Mouse (Mus musculus) thymus, postnatal 25 days (tissue): ENCODE measurements around the gene Frmd4a.
A peak's percentile ranks its signal among the peaks of the same experiment; 100 is the strongest.
"Not testable (repeated sequence)": the region's sequence is repeated elsewhere in the genome, so short reads cannot be mapped to it uniquely, and the experiment has no call there.

ENCODE experiments used
- DNase-seq: peaks from one replicate; pipeline ENCODE4 v3.0.0; 2022

Frmd4a gene

GRCm38 (mm10) chr2:4593878-4594387 is 576.4 kb downstream of the Frmd4a start:
- no peak for DNase-seq

GRCm38 (mm10) chr2:4596992-4597391 is 579.5 kb downstream of the Frmd4a start:
- DNase-seq: no peak

GRCm38 (mm10) chr2:4601034-4601890 is 583.7 kb downstream of the Frmd4a start:
- DNase-seq: peak; percentile 51

- no peak for DNase-seq
These were observed 585.9 kb downstream of the Frmd4a start for GRCm38 (mm10) chr2:4603361-4603945.

GRCm38 (mm10) chr2:4606559-4606958 is 589.0 kb downstream of the Frmd4a start:
- DNase-seq: no peak

GRCm38 (mm10) chr2:4608253-4608652 is 590.7 kb downstream of the Frmd4a start:
- DNase-seq: no peak

- no peak for DNase-seq
These were observed 591.9 kb downstream of the Frmd4a start for GRCm38 (mm10) chr2:4609433-4609832.

- DNase-seq: no peak
These were observed 593.8 kb downstream of the Frmd4a start for GRCm38 (mm10) chr2:4611295-4611694.

GRCm38 (mm10) chr2:4611704-4612103 is 594.2 kb downstream of the Frmd4a start:
- DNase-seq: no peak

GRCm38 (mm10) chr2:4614276-4614929 is 596.9 kb downstream of the Frmd4a start:
- not testable (repeated sequence) for DNase-seq

- DNase-seq: no peak
These were observed 597.6 kb downstream of the Frmd4a start for GRCm38 (mm10) chr2:4615014-4615546.

- no peak for DNase-seq
These were observed 599.5 kb downstream of the Frmd4a start for GRCm38 (mm10) chr2:4616995-4617394.

- DNase-seq: not testable (repeated sequence)
These were observed 601.6 kb downstream of the Frmd4a start for GRCm38 (mm10) chr2:4619126-4619525.

- DNase-seq: no peak
These were observed 602.5 kb downstream of the Frmd4a start for GRCm38 (mm10) chr2:4619893-4620593.

GRCm38 (mm10) chr2:4620640-4621401 is 603.3 kb downstream of the Frmd4a start:
- DNase-seq: no peak

- no peak for DNase-seq
These were observed 604.0 kb downstream of the Frmd4a start for GRCm38 (mm10) chr2:4621471-4621985.

GRCm38 (mm10) chr2:4626911-4627310 is 609.4 kb downstream of the Frmd4a start:
- no peak for DNase-seq

- no peak for DNase-seq
These were observed 611.4 kb downstream of the Frmd4a start for GRCm38 (mm10) chr2:4628920-4629319.

GRCm38 (mm10) chr2:4629470-4629869 is 612.0 kb downstream of the Frmd4a start:
- DNase-seq: no peak

- DNase-seq: no peak
These were observed 612.8 kb downstream of the Frmd4a start for GRCm38 (mm10) chr2:4630197-4630835.

- no peak for DNase-seq
These were observed 618.3 kb downstream of the Frmd4a start for GRCm38 (mm10) chr2:4635804-4636203.
